Mouse (Mus musculus): ENCODE results near the gene Ppp2ca.
A peak's percentile ranks its signal among the peaks of the same experiment; 100 is the strongest.

Ppp2ca gene

GRCm38 (mm10) chr11:52098398-52098946 is at the start of gene Ppp2ca:
Ppp2ca (plus strand) TSS chr11:52098681.
- DNase-seq: peak; percentile 98 to 99

- no peak for DNase-seq
These were observed 45.1 kb upstream of the Ppp2ca start for GRCm38 (mm10) chr11:52053371-52053770.

- no peak for DNase-seq
These were observed 43.8 kb upstream of the Ppp2ca start for GRCm38 (mm10) chr11:52054728-52055127.

- no peak for DNase-seq
These were observed 42.3 kb upstream of the Ppp2ca start for GRCm38 (mm10) chr11:52056198-52056597.

- no peak for DNase-seq
These were observed 39.5 kb upstream of the Ppp2ca start for GRCm38 (mm10) chr11:52059001-52059400.

GRCm38 (mm10) chr11:52060315-52060714 is 38.2 kb upstream of the Ppp2ca start:
- no peak for DNase-seq

- no peak for DNase-seq
These were observed 36.1 kb upstream of the Ppp2ca start for GRCm38 (mm10) chr11:52062406-52062805.

- DNase-seq: no peak
These were observed 34.1 kb upstream of the Ppp2ca start for GRCm38 (mm10) chr11:52064398-52064797.

- DNase-seq: no peak
These were observed 32.6 kb upstream of the Ppp2ca start for GRCm38 (mm10) chr11:52065841-52066240.

- DNase-seq: no peak
These were observed 26.7 kb upstream of the Ppp2ca start for GRCm38 (mm10) chr11:52071768-52072167.

GRCm38 (mm10) chr11:52073528-52074170 is 24.8 kb upstream of the Ppp2ca start:
- DNase-seq: no peak

GRCm38 (mm10) chr11:52074626-52075470 is 23.6 kb upstream of the Ppp2ca start:
- no peak for DNase-seq

- DNase-seq: no peak
These were observed 22.5 kb upstream of the Ppp2ca start for GRCm38 (mm10) chr11:52075794-52076633.

- no peak for DNase-seq
These were observed 21.6 kb upstream of the Ppp2ca start for GRCm38 (mm10) chr11:52076742-52077352.

GRCm38 (mm10) chr11:52077939-52078338 is 20.5 kb upstream of the Ppp2ca start:
- no peak for DNase-seq

- no peak for DNase-seq
These were observed 18.5 kb upstream of the Ppp2ca start for GRCm38 (mm10) chr11:52079978-52080377.

GRCm38 (mm10) chr11:52080656-52081055 is 17.8 kb upstream of the Ppp2ca start:
- no peak for DNase-seq

GRCm38 (mm10) chr11:52085857-52086203 is 12.7 kb upstream of the Ppp2ca start:
- no peak for DNase-seq

- peak in 1 of 2 experiments; percentile 24 for DNase-seq
These were observed 12.1 kb upstream of the Ppp2ca start for GRCm38 (mm10) chr11:52086204-52086864.

GRCm38 (mm10) chr11:52089291-52089690 is 9.2 kb upstream of the Ppp2ca start:
- no peak for DNase-seq

GRCm38 (mm10) chr11:52091261-52091660 is 7.2 kb upstream of the Ppp2ca start:
- DNase-seq: no peak

- DNase-seq: no peak
These were observed 3.9 kb upstream of the Ppp2ca start for GRCm38 (mm10) chr11:52094568-52094967.
